Mouse (Mus musculus) kidney, adult 2 months (tissue): Measurements from ENCODE around the gene Fip1l1.

Experiments
- CTCF ChIP-seq: fragments of 200-500 bp; conservative IDR thresholded peaks from 2 replicates; pipeline ENCODE4 v1.5.1; 2011; ENCODE audit warnings: low read depth, mild to moderate bottlenecking, control low read depth, low read length, moderate library complexity, mixed read lengths; ENCODE audit not compliant: insufficient read depth, insufficient read length
- POLR2A ChIP-seq: fragments of 200-500 bp; IDR thresholded peaks from one replicate; pipeline ENCODE4 v1.6.1; 2011; ENCODE audit warnings: low read depth, low read length, control low read depth

DNA sequence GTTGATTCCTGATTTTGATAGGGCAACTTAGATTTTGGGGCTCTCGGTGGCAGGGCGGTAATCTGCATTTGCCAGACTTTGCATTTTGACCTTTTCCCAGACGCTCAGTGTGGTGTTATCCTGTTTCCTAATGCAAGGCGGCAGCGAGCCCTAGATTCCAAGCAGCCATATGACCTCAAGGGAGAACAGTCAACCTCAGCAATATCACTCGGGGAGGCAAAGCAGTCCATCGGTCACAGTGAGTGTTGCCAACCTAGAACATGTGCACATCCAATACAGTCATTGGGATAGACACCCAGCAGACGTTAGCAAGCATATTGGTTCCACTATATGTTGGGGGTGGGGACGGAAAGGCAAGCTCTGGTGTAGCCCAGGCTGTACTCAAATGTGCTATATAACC, 113.0 kb downstream of the Fip1l1 start:
- TF ChIP-seq CTCF = no peak
- TF ChIP-seq POLR2A = no peak
